ENCODE assay signal across 8 mouse cellular contexts in genomic region chr9:51335294-51336010, GRCm38 (mm10). TPM values are rescaled to one million over a fixed set of nuclear protein-coding genes. Genes with fewer than 3 reads are reported as not detected.
DNase-seq lines count a peak whose midpoint lies in the region; ATAC-seq lines count a peak whose summit lies in the region.

No protein-coding gene starts in this region.

- no peak overlapping the region for H3K9ac ChIP-seq in hindbrain, embryonic 11.5 days (ENCODE audit: low read depth, low read length)

- WGBS in hindbrain, embryonic 11.5 days = 28% methylated on average over 8 of the region's 8 CpGs

- no peaks in the 10 kb centered on the region for H3K9me3 ChIP-seq in hindbrain, embryonic 11.5 days (ENCODE audit: control insufficient read depth, low read length)

- DNase-seq in NIH3T3 (ENCODE audit: low read depth) = peak; percentile 89
- peak; percentile 60 for DNase-seq in cerebellum, adult 9-11 months
- peak; percentile 66 to 87 for DNase-seq in frontal cortex, postnatal 14 days (ENCODE audit: low spot score in 2 of 2)
- DNase-seq in hindbrain, embryonic 11.5 days (ENCODE audit: low spot score) = peak; percentile 88
- peak; percentile 91 for DNase-seq in layer of hippocampus, adult 9-10 months (ENCODE audit: low spot score)
- DNase-seq in lung, postnatal 10 days = peak; percentile 90
- peak; percentile 93 to 96 for DNase-seq in right cerebral cortex, adult 2 months (ENCODE audit: low spot score in 2 of 2)
- DNase-seq in urinary bladder, adult 2 months (ENCODE audit: low spot score) = peak; percentile 54

- H3K4me2 ChIP-seq in hindbrain, embryonic 11.5 days (replicated peaks; ENCODE audit: low read depth, low read length) = no peak overlapping the region

- no peak overlapping the region for H3K27ac ChIP-seq in hindbrain, embryonic 11.5 days (ENCODE audit: low read depth, low read length)

- no peaks in the 10 kb centered on the region for H3K36me3 ChIP-seq in hindbrain, embryonic 11.5 days (ENCODE audit: control insufficient read depth, insufficient read depth, low read length)

- H3K4me1 ChIP-seq in hindbrain, embryonic 11.5 days (replicated peaks; ENCODE audit: control insufficient read depth, insufficient read depth, low read length) = no peaks in the 10 kb centered on the region

- ATAC-seq in hindbrain, embryonic 11.5 days (ENCODE audit: low FRiP score) = peak; percentile 72; the same call in 1 of the 2 replicates

- H3K27me3 ChIP-seq in hindbrain, embryonic 11.5 days (ENCODE audit: control insufficient read depth, insufficient read depth, low read length) = no peaks in the 10 kb centered on the region

- no peak overlapping the region for H3K4me3 ChIP-seq in hindbrain, embryonic 11.5 days (ENCODE audit: low read depth, low read length)

RNA-seq across cellular contexts. Expression of gene 1810046K07Rik, which starts 6.7 kb away (rescaled TPM):
- not detected in 2 replicates for polyA plus RNA-seq in hindbrain, embryonic 11.5 days (2014; fragmentation: Nextera tagmentation; extraction: Ambion mirVana)
- polyA plus RNA-seq in urinary bladder, adult 2 months (2012; rRNA removed) = not detected in 2 replicates

RNA-seq across cellular contexts. Expression of gene Colca2, which starts 57.1 kb away (rescaled TPM):
- 1.6 and 1.8 TPM in 2 replicates for polyA plus RNA-seq in hindbrain, embryonic 11.5 days (2014; fragmentation: Nextera tagmentation; extraction: Ambion mirVana)
- polyA plus RNA-seq in urinary bladder, adult 2 months (2012; rRNA removed) = 3.7 and 4.4 TPM in 2 replicates
